Mouse (Mus musculus) mouse embryonic stem cell (cell line): ENCODE data around the gene Capn3.

ENCODE experiments used
- in situ Hi-C, 2 experiments: fragments of 300-500 bp; cut with MboI; formaldehyde crosslinking; loops; 1 replicate in 1 of 2; 3 replicates in 1 of 2; pipeline ENCODE4 v1.14.3; 2019 to 2020; ENCODE audit warnings: low sequenced_read_pairs in 2 of 2, low pct_unique_long_range_greater_than_20kb in 1 of 2, mixed read lengths in 1 of 2; ENCODE audit not compliant: unreplicated experiment in 1 of 2

Capn3 gene

DNA sequence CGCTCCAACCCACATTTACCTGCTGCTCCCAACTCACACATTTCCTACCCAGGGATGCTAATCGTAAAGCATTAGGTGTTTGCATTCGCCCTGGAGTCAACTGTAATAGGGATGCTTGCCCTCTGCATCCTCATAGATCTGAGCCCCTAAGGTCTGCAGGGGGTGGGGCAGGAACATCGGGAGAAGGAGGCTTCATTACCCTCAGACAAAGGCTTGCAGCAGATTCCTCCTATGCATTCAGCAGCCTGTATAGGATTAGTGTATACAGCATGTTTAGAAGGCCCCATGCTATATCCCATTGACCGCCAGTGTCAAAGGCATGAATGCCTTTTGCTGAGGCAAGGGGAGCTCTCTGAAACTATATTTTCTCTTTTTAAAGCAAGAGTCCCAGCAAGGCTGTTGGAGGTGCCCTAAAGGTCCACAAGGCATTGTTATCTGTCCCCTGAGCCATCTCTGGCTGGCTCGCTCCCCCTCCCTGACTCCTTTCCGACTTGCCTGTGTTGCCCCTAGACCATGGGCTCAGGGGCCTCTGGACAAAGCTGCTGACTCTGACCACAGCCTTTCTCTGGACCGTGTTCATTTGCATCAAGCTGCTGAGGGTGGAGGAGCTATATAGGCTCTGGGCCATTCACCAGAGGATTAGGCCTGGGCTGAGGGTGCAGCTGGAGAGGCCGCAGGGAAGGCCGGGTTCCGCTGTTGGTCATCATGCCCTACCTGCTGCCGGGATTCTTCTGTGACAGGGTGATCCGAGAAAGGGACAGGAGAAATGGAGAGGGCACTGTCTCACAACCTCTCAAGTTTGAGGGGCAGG lies 20.7 kb downstream of the Capn3 start:
- in situ Hi-C loops, result loop anchor here (25.0 kb wide), 1 partner anchor 386 kb away; the partner anchor contains the start of genes Cdan1 (in 2 of the 2) and Ttbk2 (in 2 of the 2)

DNA sequence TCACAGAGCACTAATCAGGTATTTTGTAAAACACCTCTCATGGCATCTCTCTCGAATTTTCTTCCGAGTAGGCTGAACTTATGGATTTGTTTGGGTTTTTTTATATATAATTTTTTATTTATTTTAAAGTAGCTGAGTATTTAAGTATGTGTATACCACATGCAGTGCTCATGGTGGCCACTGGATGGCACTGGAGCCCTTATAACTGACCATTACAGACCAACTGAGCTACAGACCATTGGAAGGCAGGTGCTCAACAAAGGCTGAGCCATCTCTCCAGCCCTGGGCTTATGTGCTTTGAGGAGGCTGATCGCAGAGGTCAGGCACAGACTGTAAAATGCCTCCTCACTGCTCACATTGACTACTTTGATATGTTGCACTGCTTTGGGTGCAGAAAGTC lies 22.8 kb downstream of the Capn3 start:
- in situ Hi-C loops, result loop anchor here (25.0 kb wide), 1 partner anchor 384 kb away; the partner anchor contains the start of genes Cdan1 (in 2 of the 2) and Ttbk2 (in 2 of the 2)

DNA sequence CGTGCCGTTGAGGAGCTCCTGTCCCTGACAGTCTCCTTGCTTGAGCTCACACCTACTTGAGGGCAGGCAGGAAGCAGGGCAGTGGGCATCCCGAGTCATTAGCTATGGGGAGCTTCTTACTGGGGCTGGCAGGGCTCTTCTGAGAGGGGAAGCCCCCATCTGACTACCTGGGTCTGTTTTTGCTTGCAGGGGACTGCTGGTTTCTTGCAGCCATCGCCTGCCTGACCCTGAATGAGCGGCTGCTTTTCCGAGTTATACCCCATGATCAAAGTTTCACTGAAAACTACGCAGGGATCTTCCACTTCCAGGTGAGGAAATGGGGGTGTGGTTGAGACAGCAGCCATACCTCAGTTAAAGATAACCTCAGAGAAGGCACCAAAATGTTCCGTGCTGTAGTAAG lies 26.1 kb downstream of the Capn3 start:
- in situ Hi-C loops, result loop anchor here (10.0 to 25.0 kb wide), 2 partner anchors 123 to 380 kb away; partner anchors contain the start of genes Cdan1 (in 2 of the 2), Ttbk2 (in 2 of the 2), Haus2 (in 1 of the 2) and Lrrc57 (in 1 of the 2)

DNA sequence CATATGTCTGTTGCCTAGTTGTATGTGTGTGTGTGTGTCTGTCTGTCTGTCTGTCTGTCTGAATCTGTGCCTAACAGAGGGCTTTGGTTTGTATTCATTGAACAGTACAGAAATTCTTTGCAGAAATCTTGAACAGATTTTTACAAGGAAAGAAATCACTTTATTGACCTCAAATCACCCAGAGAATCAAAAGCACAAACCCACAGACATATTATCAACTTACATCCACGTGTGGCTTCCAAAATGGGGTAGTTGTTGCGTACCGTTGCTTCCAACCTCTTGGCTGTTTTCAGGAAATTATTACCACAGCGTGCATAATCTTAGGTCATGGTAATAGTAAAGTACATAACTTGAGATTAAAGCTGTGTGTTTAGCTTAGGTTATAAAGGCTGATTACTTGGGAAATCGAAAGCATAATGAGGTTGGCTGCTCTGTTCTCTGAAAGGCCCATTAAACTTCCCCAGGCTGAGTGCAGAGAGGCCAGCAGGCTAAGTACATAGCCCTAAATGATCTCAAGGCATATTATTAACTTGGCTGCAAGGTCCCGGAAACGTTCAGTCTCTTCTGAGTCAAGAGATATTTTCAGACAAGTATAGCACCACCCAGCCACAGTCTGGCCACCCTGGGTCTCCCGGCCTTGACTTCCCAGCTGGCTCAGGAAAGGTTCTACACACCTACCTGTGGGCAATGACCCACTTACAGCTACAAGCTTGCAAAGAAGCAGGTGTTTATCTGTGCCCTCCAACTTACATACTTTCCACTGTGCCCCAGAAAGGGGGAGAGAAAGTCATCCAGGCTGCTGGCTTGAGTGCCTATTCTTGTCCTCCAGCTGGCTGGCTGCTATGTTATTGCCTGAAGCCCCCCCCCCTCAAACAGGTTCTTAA lies 26.9 kb downstream of the Capn3 start:
- in situ Hi-C loops, result loop anchor here (10.0 to 25.0 kb wide), 2 partner anchors 122 to 380 kb away; partner anchors contain the start of genes Cdan1 (in 2 of the 2), Ttbk2 (in 2 of the 2), Haus2 (in 1 of the 2) and Lrrc57 (in 1 of the 2)

- in situ Hi-C loops, result loop anchor here (10.0 to 25.0 kb wide), 2 partner anchors 121 to 378 kb away; partner anchors contain the start of genes Cdan1 (in 2 of the 2), Ttbk2 (in 2 of the 2), Haus2 (in 1 of the 2) and Lrrc57 (in 1 of the 2)
These were observed 28.4 kb downstream of the Capn3 start for GRCm38 (mm10) chr2:120484241-120484640.

GRCm38 (mm10) chr2:120493254-120493653 lies 37.4 kb downstream of the Capn3 start:
- in situ Hi-C loops, result loop anchor here (25.0 kb wide), 1 partner anchor 369 kb away; the partner anchor contains the start of genes Cdan1 (in 2 of the 2) and Ttbk2 (in 2 of the 2)

GRCm38 (mm10) chr2:120496511-120496910 lies 40.7 kb downstream of the Capn3 start:
- in situ Hi-C loops, result loop anchor here (25.0 kb wide), 1 partner anchor 366 kb away; the partner anchor contains the start of genes Cdan1 (in 2 of the 2) and Ttbk2 (in 2 of the 2)

GRCm38 (mm10) chr2:120499971-120500471 lies 44.2 kb downstream of the Capn3 start:
- in situ Hi-C loops, result loop anchor here (25.0 kb wide), 2 partner anchors 362 to 563 kb away; partner anchors contain the start of genes Cdan1 (in 2 of the 2) and Ttbk2 (in 2 of the 2)

GRCm38 (mm10) chr2:120501136-120501918 lies 45.5 kb downstream of the Capn3 start:
- in situ Hi-C loops, result loop anchor here in 1 of 2 experiments (25.0 kb wide), 1 partner anchor 564 kb away; no protein-coding TSS in a partner anchor

DNA sequence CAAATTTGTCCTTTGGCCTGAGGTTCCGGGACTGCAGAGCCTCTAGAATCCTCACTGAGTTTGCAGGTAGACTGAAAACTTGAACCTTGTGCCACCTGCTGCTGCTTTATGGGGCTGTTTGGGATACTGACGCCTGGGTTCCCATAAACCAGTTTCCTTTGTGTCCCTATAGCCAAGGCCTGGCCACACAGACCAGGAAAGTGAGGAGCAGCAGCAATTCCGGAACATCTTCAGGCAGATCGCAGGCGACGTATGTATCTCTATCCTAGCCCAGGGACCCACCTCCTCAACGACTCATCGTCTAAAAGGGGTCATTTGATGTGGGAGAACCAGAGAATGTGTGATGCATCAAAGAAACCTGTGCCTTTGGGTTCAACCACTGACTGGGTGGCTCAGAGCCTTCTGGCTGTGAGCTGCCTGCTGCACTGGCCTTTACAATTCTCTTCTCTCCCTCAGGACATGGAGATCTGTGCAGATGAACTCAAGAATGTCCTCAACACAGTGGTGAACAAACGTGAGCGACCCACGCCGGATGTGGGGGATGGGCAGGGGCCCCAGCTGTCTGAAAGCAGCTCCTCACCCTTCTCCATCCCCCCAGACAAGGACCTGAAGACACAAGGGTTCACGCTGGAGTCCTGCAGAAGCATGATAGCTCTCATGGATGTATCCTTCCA lies 46.2 kb downstream of the Capn3 start:
- in situ Hi-C loops, result loop anchor here in 1 of 2 experiments (25.0 kb wide), 1 partner anchor 565 kb away; no protein-coding TSS in a partner anchor

GRCm38 (mm10) chr2:120502605-120502990 lies 46.8 kb downstream of the Capn3 start:
- in situ Hi-C loops, result loop anchor here in 1 of 2 experiments (25.0 kb wide), 1 partner anchor 565 kb away; no protein-coding TSS in a partner anchor

DNA sequence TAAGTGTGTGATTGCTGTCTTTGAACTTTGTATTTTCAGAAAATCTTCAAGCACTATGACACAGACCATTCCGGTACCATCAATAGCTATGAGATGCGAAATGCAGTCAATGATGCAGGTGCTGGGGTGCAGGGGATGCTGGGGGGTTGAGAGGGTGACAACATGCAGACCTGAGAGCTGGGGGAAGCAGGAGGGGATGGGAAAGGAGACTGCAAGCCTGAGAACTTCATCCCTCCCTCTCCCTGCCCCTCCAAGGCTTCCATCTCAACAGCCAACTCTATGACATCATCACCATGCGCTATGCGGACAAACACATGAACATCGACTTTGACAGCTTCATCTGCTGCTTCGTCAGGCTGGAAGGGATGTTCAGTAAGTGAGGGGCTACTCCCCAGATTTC lies 47.3 kb downstream of the Capn3 start:
- in situ Hi-C loops, result loop anchor here in 1 of 2 experiments (25.0 kb wide), 1 partner anchor 566 kb away; no protein-coding TSS in a partner anchor

DNA sequence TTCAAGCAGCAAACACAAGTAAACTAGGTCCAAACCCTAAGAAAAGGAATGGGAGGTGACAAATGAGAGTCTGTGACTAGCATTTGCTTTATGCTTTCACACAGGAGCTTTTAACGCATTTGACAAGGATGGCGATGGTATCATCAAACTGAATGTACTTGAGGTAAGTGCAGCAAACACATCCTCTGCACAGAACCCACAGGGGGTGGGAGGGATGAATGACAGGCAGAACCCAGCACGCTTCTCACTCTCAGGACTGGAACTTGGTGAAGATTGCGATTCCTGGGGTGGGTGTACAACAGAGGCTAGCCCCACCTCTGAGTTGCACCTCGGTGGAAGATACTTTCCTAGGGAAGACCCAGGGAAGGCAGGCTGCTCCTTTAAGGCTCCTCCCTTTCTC lies 48.2 kb downstream of the Capn3 start:
- in situ Hi-C loops, result loop anchor here in 1 of 2 experiments (25.0 kb wide), 1 partner anchor 567 kb away; no protein-coding TSS in a partner anchor

- in situ Hi-C loops, result loop anchor here in 1 of 2 experiments (25.0 kb wide), 1 partner anchor 577 kb away; no protein-coding TSS in a partner anchor
These were observed 58.4 kb downstream of the Capn3 start for GRCm38 (mm10) chr2:120514181-120514580.

DNA sequence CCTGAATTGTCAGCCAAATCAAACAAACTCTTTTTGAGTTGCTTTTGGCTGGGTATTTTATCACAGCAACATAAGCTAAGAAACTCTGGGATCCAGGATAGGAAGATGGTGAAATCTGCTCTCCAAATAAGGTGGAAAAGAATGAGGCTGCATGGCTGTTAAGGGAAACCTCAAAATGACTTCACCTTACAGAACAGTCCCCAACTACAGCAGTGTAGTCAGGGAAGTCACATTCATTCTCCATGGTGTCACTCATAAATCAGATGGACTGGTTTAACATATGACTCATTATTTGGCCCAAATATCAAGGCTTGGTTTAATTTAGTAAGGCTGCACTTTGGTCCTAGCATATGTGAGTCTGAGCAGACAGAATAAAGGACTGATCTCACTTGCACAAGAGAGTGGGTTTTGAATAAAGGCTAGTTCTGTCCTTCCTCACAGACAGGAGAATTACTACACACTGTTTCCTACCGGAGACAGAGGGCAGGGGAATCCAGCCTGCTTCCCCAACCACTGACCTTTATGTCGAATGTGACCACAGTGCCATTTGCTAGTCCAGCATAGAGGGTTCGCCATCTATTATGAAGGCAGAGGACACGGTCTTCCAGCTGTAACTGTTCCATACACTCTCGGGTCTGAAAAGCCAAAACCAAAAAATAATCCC lies 62.9 kb downstream of the Capn3 start:
- in situ Hi-C loops, result loop anchor here in 1 of 2 experiments (25.0 kb wide), 1 partner anchor 581 kb away; no protein-coding TSS in a partner anchor

DNA sequence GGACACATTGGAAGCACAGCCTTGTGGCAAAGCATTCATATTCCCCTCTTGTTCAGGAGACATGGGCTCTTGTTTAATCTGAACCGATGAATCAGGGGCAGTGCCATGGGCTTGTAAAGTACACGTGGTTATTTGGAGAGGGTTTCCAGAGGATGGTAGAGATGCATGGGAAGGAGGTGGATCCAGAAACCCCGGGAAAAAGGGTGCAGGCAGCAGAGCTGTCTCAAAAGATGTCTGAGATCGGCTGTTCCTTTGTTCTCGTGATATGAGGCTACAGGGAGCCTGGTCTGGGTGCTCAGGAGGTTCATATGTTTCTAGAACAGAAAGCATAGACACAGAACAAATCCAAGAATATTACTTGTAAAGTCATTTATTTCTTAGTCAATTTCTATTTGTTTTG lies 71.0 kb downstream of the Capn3 start:
- in situ Hi-C loops, result no loop called here
